Mouse (Mus musculus): ENCODE measurements around the gene Hace1.

The Hace1 gene

GRCm38 (mm10) chr10:45710848-45711247, 133.2 kb downstream of the Hace1 start:
- DNase-seq: no peak

- no peak for DNase-seq
These were observed 133.7 kb downstream of the Hace1 start for GRCm38 (mm10) chr10:45711348-45711747.

Measured in kidney, adult 8-10 months (tissue).